Mouse (Mus musculus) heart, postnatal 10 days (tissue): ENCODE data around the gene Dhrs13. TPM values are rescaled to one million over a fixed set of nuclear protein-coding genes. Genes with fewer than 3 reads are reported as not detected.
"Not testable (repeated sequence)": the region's sequence is repeated elsewhere in the genome, so short reads cannot be mapped to it uniquely, and the experiment has no call there.

Experiments used
- DNase-seq, 2 experiments: peaks; one replicate each; pipeline ENCODE4 v3.0.0; 2021
- intact Hi-C: fragments of 180-260 bp; cut with DNase I; formaldehyde crosslinking; loops from one replicate; pipeline ENCODE4 v1.15.1; 2025
- total RNA-seq, 2 experiments: library from RNA; stranded (reverse); gene quantifications; 2 replicates each; pipeline ENCODE4 v1.2.3; 2021

Dhrs13 gene
- total RNA-seq, 2 experiments from 2014 or later: 4.9 to 7.4 TPM

GRCm38 (mm10) chr11:78037831-78038752, 6.0 kb downstream of the Dhrs13 start, which contains the start of gene Flot2:
Gene Flot2 (plus strand): TSS chr11:78037931.
- intact Hi-C loops: no loop called here

GRCm38 (mm10) chr11:78040878-78041277, 8.8 kb downstream of the Dhrs13 start:
- intact Hi-C loops: no loop called here

More at GRCm38 (mm10) chr11:78037831-78038752, 6.0 kb downstream of the Dhrs13 start, which contains the start of gene Flot2:
- DNase-seq: peak; percentile 66 to 74

GRCm38 (mm10) chr11:78042290-78042870, 10.3 kb downstream of the Dhrs13 start:
- intact Hi-C loops: not testable (repeated sequence)

More at GRCm38 (mm10) chr11:78040878-78041277, 8.8 kb downstream of the Dhrs13 start:
- DNase-seq: no peak

GRCm38 (mm10) chr11:78044758-78045251, 12.7 kb downstream of the Dhrs13 start:
- intact Hi-C loops: no loop called here
- DNase-seq: peak; percentile 92

More at GRCm38 (mm10) chr11:78042290-78042870, 10.3 kb downstream of the Dhrs13 start:
- DNase-seq: not testable (repeated sequence)

GRCm38 (mm10) chr11:78048637-78049036, 16.6 kb downstream of the Dhrs13 start:
- intact Hi-C loops: not testable (repeated sequence)

GRCm38 (mm10) chr11:78053078-78053477, 21.0 kb downstream of the Dhrs13 start:
- DNase-seq: no peak
- intact Hi-C loops: no loop called here

More at GRCm38 (mm10) chr11:78048637-78049036, 16.6 kb downstream of the Dhrs13 start:
- DNase-seq: not testable (repeated sequence)

GRCm38 (mm10) chr11:78056946-78057345, 24.9 kb downstream of the Dhrs13 start:
- intact Hi-C loops: no loop called here
- no peak for DNase-seq

- peak; percentile 84 to 91 for DNase-seq
- intact Hi-C loops: loop anchor here (1.0 to 2.0 kb wide), 2 partner anchors 91 to 117 kb away; no protein-coding TSS in a partner anchor
Measured at GRCm38 (mm10) chr11:78059833-78060757, 28.0 kb downstream of the Dhrs13 start.

GRCm38 (mm10) chr11:78062563-78062962, 30.5 kb downstream of the Dhrs13 start:
- DNase-seq: no peak
- intact Hi-C loops: no loop called here

GRCm38 (mm10) chr11:78065906-78066305, 33.8 kb downstream of the Dhrs13 start:
- DNase-seq: no peak
- intact Hi-C loops: no loop called here

- intact Hi-C loops: no loop called here
- DNase-seq: no peak
Measured at GRCm38 (mm10) chr11:78066641-78067040, 34.6 kb downstream of the Dhrs13 start.

GRCm38 (mm10) chr11:78067566-78067965, 35.5 kb downstream of the Dhrs13 start:
- DNase-seq: no peak
- intact Hi-C loops: no loop called here

GRCm38 (mm10) chr11:78069130-78069529, 37.0 kb downstream of the Dhrs13 start:
- intact Hi-C loops: no loop called here
- no peak for DNase-seq

GRCm38 (mm10) chr11:78069646-78070045, 37.6 kb downstream of the Dhrs13 start:
- no peak for DNase-seq
- intact Hi-C loops: no loop called here

GRCm38 (mm10) chr11:78071938-78072337, 39.9 kb downstream of the Dhrs13 start:
- intact Hi-C loops: no loop called here
- DNase-seq: no peak

GRCm38 (mm10) chr11:78072425-78073130, 40.5 kb downstream of the Dhrs13 start:
- DNase-seq: no peak
- intact Hi-C loops: no loop called here

- intact Hi-C loops: no loop called here
- no peak for DNase-seq
Measured at GRCm38 (mm10) chr11:78073577-78074276, 41.6 kb downstream of the Dhrs13 start.

- intact Hi-C loops: no loop called here
- DNase-seq: no peak
Measured at GRCm38 (mm10) chr11:78074277-78074652, 42.2 kb downstream of the Dhrs13 start.

GRCm38 (mm10) chr11:78074666-78075065, 42.6 kb downstream of the Dhrs13 start:
- DNase-seq: no peak
- intact Hi-C loops: no loop called here
